Mouse (Mus musculus) T-helper 2 cell (primary cell): Measurements from ENCODE around the gene Kcns1.

Source experiments
- in situ Hi-C: fragments of 300-600 bp; cut with MboI, MseI; formaldehyde crosslinking; loops from one replicate; pipeline ENCODE4 v1.15.1; 2025; ENCODE audit warnings: high pct_unique_total_duplicates

The Kcns1 gene

DNA sequence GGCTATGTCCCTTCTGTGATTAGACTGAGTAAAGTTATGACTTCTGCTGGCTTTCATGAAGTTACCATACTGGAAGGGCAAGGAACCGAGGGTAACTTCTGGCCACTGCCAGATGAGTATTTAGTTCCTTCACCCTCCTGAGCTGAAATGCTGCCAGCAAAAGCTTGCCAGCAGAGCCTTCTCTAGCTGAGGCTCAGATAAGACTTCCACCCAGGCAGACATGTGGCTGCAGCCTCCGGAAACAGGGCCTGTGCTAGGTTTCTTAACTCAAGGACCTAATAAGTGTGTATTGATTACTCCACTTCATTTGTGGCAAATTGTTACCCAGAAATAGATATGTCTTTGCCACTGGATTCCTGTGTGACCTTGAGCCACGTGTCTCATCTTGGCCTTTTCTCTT lies 2.5 kb upstream of the Kcns1 start:
- in situ Hi-C loops = no loop called here

DNA sequence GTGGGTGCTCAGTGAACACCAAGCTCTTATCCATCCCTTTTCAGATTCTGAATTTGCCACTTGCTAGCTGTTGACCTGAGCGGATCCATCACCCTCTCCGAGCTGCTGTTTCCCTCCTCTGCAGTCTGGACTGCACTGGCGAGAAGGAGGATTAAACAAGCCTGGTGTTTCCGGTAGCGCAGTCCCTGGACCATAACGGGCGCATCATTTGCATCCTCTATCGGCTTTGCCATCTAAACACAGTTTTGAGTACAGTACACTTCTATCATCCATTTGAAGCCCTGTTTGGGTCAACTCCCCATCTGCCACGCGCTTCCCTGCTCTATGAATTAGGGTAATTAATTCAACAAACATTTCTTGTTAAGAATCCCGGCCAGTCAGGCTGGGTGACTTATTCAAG lies 587 bp downstream of the Kcns1 start:
- in situ Hi-C loops = no loop called here

GRCm38 (mm10) chr2:164168571-164168946 lies 2.4 kb downstream of the Kcns1 start:
- in situ Hi-C loops = no loop called here

GRCm38 (mm10) chr2:164167752-164168570 lies 3.0 kb downstream of the Kcns1 start:
- in situ Hi-C loops = no loop called here

DNA sequence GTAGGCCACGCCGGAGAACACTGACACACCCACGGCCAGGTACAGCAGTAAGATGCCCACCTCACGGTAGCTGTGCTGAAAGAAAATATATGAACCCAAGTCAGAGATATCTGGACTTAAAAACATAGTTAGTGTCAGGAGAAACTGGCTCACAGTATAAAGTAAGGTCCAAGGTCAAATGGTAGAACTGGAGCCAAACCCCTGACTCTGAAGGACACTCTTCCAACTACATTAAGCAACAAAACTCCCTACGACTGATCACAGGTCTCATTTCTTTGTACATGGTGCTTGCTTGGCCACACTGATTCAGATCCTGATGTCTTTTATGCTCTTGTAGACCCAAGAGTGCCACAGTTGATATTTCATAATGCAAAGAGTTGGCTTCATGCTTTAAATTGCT lies 6.0 kb downstream of the Kcns1 start:
- in situ Hi-C loops = no loop called here

- in situ Hi-C loops = no loop called here
Measured at GRCm38 (mm10) chr2:164161515-164162055, 9.3 kb downstream of the Kcns1 start.

DNA sequence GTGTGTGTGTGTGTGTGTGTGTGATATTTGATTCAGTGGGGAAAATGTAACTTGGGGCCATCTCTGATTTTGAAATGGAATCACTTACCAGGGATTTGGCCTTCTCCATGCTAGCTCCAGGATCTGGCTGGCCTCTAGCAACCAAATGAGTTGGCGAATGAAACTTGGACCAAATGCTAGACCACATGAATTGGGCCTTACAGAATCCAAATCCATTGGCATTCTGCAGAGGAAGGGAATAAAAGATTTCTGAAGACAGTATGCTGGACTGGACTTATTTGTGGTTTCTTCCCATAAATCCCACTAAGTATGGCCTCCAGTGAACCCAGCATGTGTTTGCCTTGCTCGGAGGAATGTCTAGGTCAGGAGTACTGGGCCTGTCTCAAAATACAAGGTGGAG lies 12.1 kb downstream of the Kcns1 start:
- in situ Hi-C loops = no loop called here

GRCm38 (mm10) chr2:164156158-164156557 lies 14.8 kb downstream of the Kcns1 start:
- in situ Hi-C loops = no loop called here

- in situ Hi-C loops = no loop called here
Measured at GRCm38 (mm10) chr2:164154007-164154406, 16.9 kb downstream of the Kcns1 start.

- in situ Hi-C loops = no loop called here
Measured at GRCm38 (mm10) chr2:164152341-164152740, 18.6 kb downstream of the Kcns1 start.

- in situ Hi-C loops = no loop called here
Measured at GRCm38 (mm10) chr2:164150086-164150760, 20.7 kb downstream of the Kcns1 start.

DNA sequence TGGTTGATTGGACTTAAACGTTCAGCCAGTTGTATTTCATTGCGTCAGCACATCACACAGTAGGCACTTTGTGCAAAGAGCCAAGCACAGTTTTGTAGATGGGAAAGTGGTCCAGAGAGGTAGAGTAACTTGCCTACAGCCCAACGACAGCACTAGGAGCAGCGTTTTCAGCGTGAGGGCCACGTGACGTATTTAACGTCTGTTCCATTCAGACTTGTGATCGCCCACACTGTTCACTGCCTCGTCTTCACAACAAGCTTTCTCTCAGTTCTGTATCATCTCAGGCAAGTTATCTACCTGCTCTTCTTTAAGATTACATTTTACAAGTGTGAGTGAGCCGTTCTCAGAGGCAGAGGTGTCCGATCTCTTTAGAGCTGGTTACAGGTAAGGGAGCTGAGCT lies 24.4 kb downstream of the Kcns1 start:
- in situ Hi-C loops = no loop called here

GRCm38 (mm10) chr2:164144541-164144940 lies 26.4 kb downstream of the Kcns1 start:
- in situ Hi-C loops = no loop called here

DNA sequence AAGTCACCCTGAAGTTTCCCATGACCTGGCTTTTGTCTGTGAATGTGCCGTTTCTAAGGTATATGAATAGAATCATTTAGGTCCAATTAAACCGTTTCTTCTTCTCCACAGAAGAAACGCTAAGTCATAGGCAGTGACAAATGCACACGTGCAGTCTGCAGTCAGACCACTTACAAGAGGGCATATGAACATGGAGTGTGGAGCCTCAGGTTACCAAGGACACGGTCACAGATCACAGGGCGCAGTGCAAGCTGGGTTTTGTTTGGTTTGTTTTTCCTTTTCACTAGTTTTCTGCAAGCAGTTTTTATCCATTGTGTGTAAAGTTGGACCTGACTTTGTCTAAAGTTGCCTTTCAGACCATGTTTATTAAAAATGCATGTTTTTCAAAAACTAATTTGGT lies 26.9 kb downstream of the Kcns1 start:
- in situ Hi-C loops = no loop called here

- in situ Hi-C loops = no loop called here
Measured at GRCm38 (mm10) chr2:164142021-164142420, 28.9 kb downstream of the Kcns1 start.

DNA sequence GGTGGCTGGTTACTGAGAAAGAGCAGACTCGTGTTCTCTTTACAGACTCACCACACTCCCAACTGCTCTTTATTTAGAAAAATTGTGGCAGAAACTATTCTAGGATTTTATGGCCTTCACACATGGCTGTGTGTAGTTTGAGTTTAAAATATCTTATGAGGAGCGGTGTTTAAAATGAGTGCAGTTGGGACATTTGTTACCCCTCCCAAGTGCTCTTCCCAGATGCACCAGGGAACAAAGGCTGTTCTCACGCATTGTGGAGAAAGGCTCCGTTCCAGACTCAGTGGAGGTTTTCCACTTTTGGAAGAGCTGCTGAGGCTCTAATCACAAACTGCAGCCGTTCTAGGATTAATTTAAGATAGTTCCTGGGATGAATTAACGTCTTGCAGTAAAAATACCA lies 33.2 kb downstream of the Kcns1 start:
- in situ Hi-C loops = no loop called here

GRCm38 (mm10) chr2:164136393-164136792 lies 34.5 kb downstream of the Kcns1 start:
- in situ Hi-C loops = no loop called here

- in situ Hi-C loops = no loop called here
Measured at GRCm38 (mm10) chr2:164135367-164135766, 35.5 kb downstream of the Kcns1 start.

DNA sequence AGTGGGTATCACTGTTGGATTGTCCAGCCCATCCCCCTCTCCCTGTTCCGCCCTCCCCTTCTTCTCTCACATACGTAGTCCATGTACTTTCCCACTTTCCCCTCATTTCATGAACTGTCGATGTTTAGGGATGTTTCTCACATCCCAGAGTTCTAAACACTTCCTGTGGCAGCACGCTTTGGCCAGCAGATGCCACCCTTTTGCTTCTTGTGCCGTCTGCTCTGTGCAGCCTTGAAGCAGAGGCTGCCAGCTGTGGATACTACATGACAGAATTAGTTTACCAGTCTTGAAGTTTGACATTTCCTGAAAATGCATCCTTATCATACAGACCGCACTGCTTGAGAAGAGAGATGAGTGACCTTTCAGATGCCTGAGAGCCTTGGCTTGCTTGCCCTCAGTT lies 36.4 kb downstream of the Kcns1 start:
- in situ Hi-C loops = no loop called here

GRCm38 (mm10) chr2:164131586-164131985 lies 39.3 kb downstream of the Kcns1 start:
- in situ Hi-C loops = no loop called here

- in situ Hi-C loops = no loop called here
Measured at GRCm38 (mm10) chr2:164128576-164129411, 42.1 kb downstream of the Kcns1 start.

- in situ Hi-C loops = no loop called here
Measured at GRCm38 (mm10) chr2:164127297-164127696, 43.6 kb downstream of the Kcns1 start.
